Mouse (Mus musculus): Measurements from ENCODE around the gene Chchd4. TPM values are rescaled to one million over a fixed set of nuclear protein-coding genes. Genes with fewer than 3 reads are reported as not detected.
"Not testable (repeated sequence)": the region's sequence is repeated elsewhere in the genome, so short reads cannot be mapped to it uniquely, and the experiment has no call there.

Gene Chchd4
- polyA plus RNA-seq, 1 experiment from 2014 or later, result 37.7 TPM

DNA sequence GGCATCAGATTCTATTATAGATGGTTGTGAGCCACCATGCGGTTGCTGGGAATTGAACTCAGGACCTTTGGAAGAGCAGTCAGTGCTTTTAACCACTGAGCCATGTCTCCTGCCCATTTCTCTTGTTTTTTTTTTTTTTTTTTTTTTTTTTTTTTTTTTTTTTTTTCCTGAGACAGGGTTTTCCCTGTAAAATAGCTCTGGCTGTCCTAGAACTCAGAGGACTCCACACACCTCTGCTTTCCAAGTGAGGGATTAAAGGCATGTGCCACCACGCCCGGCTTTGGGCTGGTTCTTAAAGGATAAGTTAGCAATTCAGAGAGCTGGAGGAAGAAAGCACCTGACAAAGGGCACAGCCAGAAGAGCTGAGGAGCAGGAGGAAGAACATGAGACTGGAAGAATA, 1.9 kb downstream of the Chchd4 start:
- Histone ChIP-seq H3K4me1 (replicated peaks) (peaks cover 30% of the 10 kb centered on the region), H3K4me2 (peak overlapping the region; percentile 62; the same call in 1 of the 2 replicates), H3K36me3 (peaks cover 13% of the 10 kb centered on the region)
- H3K27me3 ChIP-seq; H3K9ac ChIP-seq; H3K27ac ChIP-seq (replicated peaks); ATAC-seq (ENCODE audit: low FRiP score, low read depth); H3K4me3 ChIP-seq; H3K9me3 ChIP-seq: not testable (repeated sequence)
- WGBS, result 94% methylated on average over 3 of the region's 3 CpGs

DNA sequence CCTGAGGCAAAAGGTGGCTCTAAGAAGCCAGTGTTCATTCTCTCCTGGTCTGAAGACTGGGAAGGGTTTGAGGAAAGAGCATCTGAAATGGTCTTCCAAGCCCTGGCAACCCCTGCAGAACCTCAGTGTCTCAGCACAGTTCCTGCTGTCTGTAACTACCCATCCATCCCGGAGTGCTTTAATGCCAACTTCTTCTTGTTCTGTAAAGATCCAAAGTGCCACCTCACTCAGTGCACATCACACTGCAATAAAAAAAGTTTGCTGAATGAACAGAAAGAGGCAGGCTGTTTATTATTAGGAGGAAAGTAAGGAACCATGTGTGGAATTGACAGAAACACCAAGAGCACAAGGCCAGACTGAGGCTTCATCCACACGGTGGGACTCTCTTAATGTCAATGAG, 2.6 kb downstream of the Chchd4 start:
- ATAC-seq (ENCODE audit: low FRiP score, low read depth), result no peak
- WGBS, result 84% methylated on average over 2 of the region's 2 CpGs
- no peak overlapping the region for H3K4me3 ChIP-seq

DNA sequence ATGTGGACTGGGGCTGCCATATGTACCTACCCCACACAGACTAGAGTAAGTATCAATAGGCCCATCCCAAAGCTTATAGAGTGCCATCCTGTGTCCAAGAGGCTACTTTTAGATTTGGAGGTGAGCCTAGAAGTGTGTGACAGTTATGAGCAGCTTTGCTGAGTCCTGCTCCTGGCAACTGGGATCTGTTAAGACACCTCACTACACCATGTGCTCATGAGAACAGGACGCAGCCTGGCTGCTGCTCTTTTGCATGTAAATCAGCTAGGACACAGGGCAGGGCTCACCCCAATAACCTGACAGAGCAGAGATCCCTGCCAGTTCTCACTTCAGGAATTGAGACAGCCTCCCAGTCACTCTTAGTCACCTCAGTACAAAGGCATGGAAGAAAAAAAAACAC, 6.2 kb downstream of the Chchd4 start:
- 71% methylated on average over 1 of the region's 1 CpGs for WGBS
- no peak overlapping the region for H3K27ac ChIP-seq (replicated peaks)
- H3K27me3 ChIP-seq, result no peaks in the 10 kb centered on the region
- H3K4me2 ChIP-seq, result no peak overlapping the region
- H3K4me1 ChIP-seq (replicated peaks), result peaks cover 12% of the 10 kb centered on the region
- no peak for ATAC-seq (ENCODE audit: low FRiP score, low read depth)
- H3K36me3 ChIP-seq, result peaks cover 47% of the 10 kb centered on the region
- H3K9ac ChIP-seq, result no peak overlapping the region
- H3K4me3 ChIP-seq, result no peak overlapping the region
- H3K9me3 ChIP-seq, result no peaks in the 10 kb centered on the region

More for the DNA sequence above, 2.6 kb downstream of the Chchd4 start:
- Histone ChIP-seq H3K9me3 (no peaks in the 10 kb centered on the region), H3K4me1 (replicated peaks) (peaks cover 30% of the 10 kb centered on the region), H3K27me3 (no peaks in the 10 kb centered on the region), H3K27ac (replicated peaks) (no peak overlapping the region), H3K36me3 (peaks cover 18% of the 10 kb centered on the region), H3K4me2 (no peak overlapping the region), H3K9ac (no peak overlapping the region)

DNA sequence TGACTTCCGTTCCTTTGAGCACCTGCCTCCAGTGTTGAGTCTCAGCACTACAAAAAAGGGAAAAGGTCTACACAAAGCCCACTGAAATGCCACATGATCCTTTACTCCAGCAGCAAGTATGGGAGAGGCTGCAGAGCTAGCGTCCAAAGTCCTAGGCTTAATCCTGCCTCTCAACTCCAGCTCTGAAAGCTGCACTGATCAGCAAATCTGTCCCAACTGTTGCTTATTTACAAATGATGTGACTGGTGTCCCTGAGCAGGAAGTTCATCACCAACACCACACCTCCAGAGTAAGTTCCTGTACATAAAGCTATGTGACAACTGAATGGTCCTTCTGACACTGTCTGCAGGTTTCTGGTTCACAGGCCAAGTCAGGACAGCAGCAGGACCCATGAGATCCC, 7.6 kb downstream of the Chchd4 start:
- no peak overlapping the region for H3K4me3 ChIP-seq
- WGBS, result 97% methylated on average over 2 of the region's 2 CpGs
- H3K27ac ChIP-seq (replicated peaks), result no peak overlapping the region
- H3K4me2 ChIP-seq, result no peak overlapping the region
- ATAC-seq (ENCODE audit: low FRiP score, low read depth), result no peak
- H3K9ac ChIP-seq, result no peak overlapping the region
- peaks cover 47% of the 10 kb centered on the region for H3K36me3 ChIP-seq
- no peaks in the 10 kb centered on the region for H3K9me3 ChIP-seq
- H3K4me1 ChIP-seq (replicated peaks), result 0 out of 2 replicates have a peak, but pooled peaks cover 5% of the 10 kb centered on the region
- no peaks in the 10 kb centered on the region for H3K27me3 ChIP-seq

DNA sequence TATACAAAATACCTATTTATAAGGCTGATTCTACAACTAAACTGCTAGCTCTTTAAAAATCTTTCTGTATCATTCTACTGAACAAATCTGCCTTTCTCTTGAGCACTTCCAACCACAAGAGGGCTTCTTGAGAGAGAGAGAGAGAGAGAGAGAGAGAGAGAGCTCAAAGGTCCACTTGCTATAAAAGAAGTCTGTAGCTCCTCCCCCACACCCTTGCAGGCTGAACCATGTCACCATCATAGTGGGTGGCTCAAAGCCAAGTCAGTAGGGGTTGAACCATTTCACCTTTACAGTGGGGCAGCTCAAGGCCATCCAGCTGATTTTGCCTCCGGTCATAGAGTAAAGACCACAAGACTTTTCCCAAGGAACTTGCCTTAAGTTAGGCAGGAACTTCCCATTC, 13.9 kb downstream of the Chchd4 start:
- Histone ChIP-seq H3K9me3 (no peaks in the 10 kb centered on the region), H3K4me1 (replicated peaks) (no peaks in the 10 kb centered on the region), H3K4me2 (no peak overlapping the region), H3K36me3 (peaks cover 17% of the 10 kb centered on the region), H3K9ac (no peak overlapping the region), H3K27me3 (no peaks in the 10 kb centered on the region), H3K27ac (replicated peaks) (no peak overlapping the region), H3K4me3 (no peak overlapping the region)
- 86% methylated on average over 1 of the region's 1 CpGs for WGBS
- no peak for ATAC-seq (ENCODE audit: low FRiP score, low read depth)

DNA sequence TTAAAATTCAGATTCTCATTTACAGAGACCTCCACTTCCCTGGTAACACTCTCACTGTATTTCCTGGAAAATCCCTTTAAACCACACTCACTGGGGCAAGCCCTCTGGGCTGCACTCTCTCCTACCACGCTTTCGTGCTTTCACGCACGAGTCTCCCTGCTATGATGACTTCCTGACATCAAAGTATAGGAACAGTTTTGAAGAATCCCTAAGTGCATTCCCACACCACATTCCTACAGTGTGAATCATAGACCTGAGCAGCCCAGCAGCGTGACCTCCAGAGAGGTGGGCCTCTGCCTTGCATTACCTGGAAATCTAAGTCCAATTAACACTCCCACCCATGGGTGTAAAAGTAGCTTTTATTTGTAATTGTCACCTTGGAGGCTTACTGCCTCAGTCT, 18.8 kb downstream of the Chchd4 start:
- ATAC-seq (ENCODE audit: low FRiP score, low read depth), result no peak
- Histone ChIP-seq H3K36me3 (no peaks in the 10 kb centered on the region), H3K4me3 (no peak overlapping the region), H3K4me1 (replicated peaks) (no peaks in the 10 kb centered on the region), H3K27ac (replicated peaks) (no peak overlapping the region), H3K9ac (no peak overlapping the region), H3K27me3 (no peaks in the 10 kb centered on the region), H3K4me2 (no peak overlapping the region), H3K9me3 (no peaks in the 10 kb centered on the region)
- 74% methylated on average over 5 of the region's 5 CpGs for whole genome bisulfite sequencing

DNA sequence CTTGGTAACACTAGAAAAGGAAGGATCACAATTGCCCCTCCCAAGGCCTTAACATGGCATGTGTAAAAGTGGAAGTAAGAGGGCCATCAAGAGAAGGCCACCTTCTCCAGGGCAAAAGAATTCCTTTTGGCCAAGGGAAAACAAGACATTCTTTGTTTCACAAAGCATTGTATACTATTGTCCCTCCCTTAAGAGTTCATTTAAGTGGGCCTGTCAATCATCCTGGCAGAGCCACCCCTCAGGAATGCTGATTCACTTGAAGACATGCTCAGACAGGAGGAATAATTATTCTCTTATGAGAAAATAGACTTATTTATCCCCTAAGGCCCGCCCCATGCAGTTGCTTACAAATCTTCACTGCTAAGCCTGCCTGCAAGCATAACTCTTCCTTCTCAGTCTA, 21.3 kb downstream of the Chchd4 start:
- ATAC-seq (ENCODE audit: low FRiP score, low read depth), result no peak
- no peak overlapping the region for H3K27ac ChIP-seq (replicated peaks)
- WGBS, result 53% methylated on average over 1 of the region's 1 CpGs
- H3K27me3 ChIP-seq, result 0 out of 2 replicates have a peak, but pooled peaks cover 2% of the 10 kb centered on the region
- no peaks in the 10 kb centered on the region for H3K9me3 ChIP-seq
- no peak overlapping the region for H3K4me3 ChIP-seq
- no peak overlapping the region for H3K4me2 ChIP-seq
- no peaks in the 10 kb centered on the region for H3K4me1 ChIP-seq (replicated peaks)
- no peaks in the 10 kb centered on the region for H3K36me3 ChIP-seq
- no peak overlapping the region for H3K9ac ChIP-seq

DNA sequence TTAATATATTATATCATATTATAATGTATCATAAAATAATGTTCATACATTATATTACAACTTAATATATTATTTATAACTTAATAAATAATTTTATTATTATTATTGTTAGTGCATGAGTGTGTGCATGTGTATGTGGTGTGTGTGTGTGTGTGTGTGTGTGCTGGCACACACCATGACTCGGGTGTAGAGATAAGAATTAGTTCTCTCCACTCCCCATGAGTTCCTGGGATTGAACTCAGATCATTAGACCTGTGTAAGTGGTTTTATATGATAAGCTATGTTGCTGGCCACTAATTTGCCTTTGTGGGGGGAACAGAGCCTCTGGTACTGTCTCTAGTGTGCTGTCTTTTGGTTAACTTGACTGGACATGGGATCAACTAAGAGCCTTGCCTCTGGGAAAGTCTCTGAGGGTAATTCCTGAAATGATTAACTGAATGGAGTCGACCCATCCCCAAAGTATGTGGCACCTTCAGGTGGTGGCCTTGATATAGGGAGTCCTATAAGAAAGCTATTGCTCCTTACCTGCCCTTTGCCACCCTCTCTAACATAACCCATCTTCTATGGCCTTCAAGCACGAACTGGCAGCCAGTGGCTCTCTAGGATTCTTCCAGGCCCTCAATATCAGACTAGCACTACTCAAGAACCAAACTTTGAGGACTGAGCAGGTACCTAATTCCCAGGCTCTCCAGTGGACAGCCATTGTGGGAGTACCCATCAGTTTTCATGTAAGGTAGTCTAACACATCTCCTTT, 23.7 kb downstream of the Chchd4 start:
- H3K9ac ChIP-seq, result no peak overlapping the region
- ATAC-seq (ENCODE audit: low FRiP score, low read depth), result no peak
- no peaks in the 10 kb centered on the region for H3K4me1 ChIP-seq (replicated peaks)
- H3K27ac ChIP-seq (replicated peaks), result no peak overlapping the region
- no peaks in the 10 kb centered on the region for H3K9me3 ChIP-seq
- no peak overlapping the region for H3K4me2 ChIP-seq
- H3K27me3 ChIP-seq, result 0 out of 2 replicates have a peak, but pooled peaks cover 2% of the 10 kb centered on the region
- H3K36me3 ChIP-seq, result no peaks in the 10 kb centered on the region
- no peak overlapping the region for H3K4me3 ChIP-seq
- WGBS, result 61% methylated on average over 3 of the region's 3 CpGs

DNA sequence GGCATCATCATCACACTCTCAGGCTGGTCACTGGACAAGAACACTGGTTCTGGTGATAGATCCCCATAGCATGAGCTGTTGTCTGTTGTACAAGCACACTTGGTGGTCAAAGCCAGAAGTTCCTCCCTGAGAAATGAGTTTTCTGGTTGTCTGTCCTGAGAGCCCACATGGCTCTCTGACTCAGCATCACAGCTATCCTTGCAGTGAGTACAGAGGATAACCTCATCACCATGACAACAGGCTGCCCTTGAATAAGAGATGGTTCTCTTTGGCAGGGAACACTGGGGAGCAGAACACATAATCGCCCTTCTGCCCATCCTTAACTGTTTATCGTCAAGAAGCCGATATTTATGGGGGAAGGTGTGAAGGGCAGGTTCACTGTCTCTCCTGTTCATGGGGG, 28.0 kb downstream of the Chchd4 start:
- Histone ChIP-seq H3K27ac (replicated peaks) (no peak overlapping the region), H3K9ac (no peak overlapping the region), H3K4me2 (no peak overlapping the region), H3K27me3 (0 out of 2 replicates have a peak, but pooled peaks cover 2% of the 10 kb centered on the region), H3K36me3 (no peaks in the 10 kb centered on the region), H3K4me3 (no peak overlapping the region), H3K4me1 (replicated peaks) (peaks cover 8% of the 10 kb centered on the region), H3K9me3 (no peaks in the 10 kb centered on the region)
- no peak for ATAC-seq (ENCODE audit: low FRiP score, low read depth)
- WGBS, result 71% methylated on average over 3 of the region's 3 CpGs

DNA sequence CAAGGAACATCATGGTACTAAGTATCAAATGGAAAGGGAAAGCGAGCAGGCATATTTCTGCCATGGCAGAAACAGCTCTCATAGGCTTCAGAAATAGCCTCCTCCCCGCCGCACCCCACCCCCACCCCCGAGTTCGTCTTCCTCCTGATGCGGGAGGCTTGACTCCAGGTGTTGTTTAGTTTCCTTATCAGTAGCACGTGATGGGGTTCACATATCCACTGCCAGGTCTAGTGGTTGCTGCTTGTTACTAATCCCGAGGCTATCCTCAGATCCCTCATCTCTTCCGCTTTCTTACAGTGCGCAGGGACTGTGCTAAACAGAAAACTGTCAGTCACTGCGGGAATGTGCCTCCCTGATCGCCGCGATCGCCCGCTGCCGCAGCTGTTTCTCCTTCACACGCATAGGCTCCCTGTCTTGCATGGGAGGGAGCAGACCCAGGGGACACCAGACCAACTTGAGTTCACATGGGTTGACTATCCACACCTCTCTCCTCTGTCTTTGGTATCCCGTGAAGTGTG, 32.1 kb downstream of the Chchd4 start:
- Histone ChIP-seq H3K9me3 (no peaks in the 10 kb centered on the region), H3K4me3 (peak overlapping the region; percentile 59), H3K9ac (peak overlapping the region; percentile 58), H3K36me3 (no peaks in the 10 kb centered on the region), H3K4me2 (peak overlapping the region; percentile 90), H3K27me3 (peaks cover 9% of the 10 kb centered on the region; the same call in 1 of the 2 replicates), H3K27ac (replicated peaks) (peak overlapping the region; percentile 84), H3K4me1 (replicated peaks) (peaks cover 8% of the 10 kb centered on the region)
- WGBS, result 3% methylated on average over 19 of the region's 19 CpGs
- peak; percentile 67 for ATAC-seq (ENCODE audit: low FRiP score, low read depth)

DNA sequence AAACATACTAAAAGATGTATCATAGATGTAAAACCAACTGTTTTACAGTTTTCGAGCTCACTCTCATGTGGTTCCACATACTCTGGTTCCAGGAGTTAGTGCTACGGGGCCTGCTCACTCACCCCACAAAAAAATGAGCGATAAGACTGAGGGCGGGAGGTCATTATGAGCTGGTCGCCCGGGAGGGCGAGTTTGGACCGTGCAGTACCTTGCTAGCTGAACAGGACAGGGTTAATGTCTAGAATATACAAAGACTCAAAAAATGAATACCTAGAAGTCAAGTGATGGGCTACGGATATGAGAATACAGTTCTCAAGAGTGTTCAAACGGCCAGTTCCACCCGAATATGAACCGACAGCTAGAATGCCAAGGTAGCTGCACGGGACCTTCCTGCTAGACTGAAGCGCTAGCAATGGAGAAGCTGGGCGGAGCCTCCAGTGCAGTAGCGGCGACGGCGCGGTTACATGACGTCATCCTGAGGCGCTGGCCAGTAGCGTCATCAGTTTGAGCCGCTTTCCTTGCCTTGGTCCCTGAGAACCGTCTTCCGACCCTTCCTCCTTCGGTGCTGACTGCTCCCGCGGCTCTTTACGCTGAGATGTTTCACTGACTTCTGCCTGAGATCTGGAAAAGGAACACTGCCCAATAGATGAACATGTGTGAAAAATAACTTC, 32.7 kb downstream of the Chchd4 start:
- Histone ChIP-seq H3K27ac (replicated peaks) (peak overlapping the region; percentile 84), H3K9ac (peak overlapping the region; percentile 58), H3K4me2 (peak overlapping the region; percentile 90), H3K27me3 (peaks cover 12% of the 10 kb centered on the region; the same call in 1 of the 2 replicates), H3K4me3 (peak overlapping the region; percentile 59), H3K9me3 (no peaks in the 10 kb centered on the region), H3K4me1 (replicated peaks) (peaks cover 8% of the 10 kb centered on the region), H3K36me3 (no peaks in the 10 kb centered on the region)
- WGBS, result 2% methylated on average over 30 of the region's 30 CpGs
- peak; percentile 95 for ATAC-seq (ENCODE audit: low FRiP score, low read depth)

DNA sequence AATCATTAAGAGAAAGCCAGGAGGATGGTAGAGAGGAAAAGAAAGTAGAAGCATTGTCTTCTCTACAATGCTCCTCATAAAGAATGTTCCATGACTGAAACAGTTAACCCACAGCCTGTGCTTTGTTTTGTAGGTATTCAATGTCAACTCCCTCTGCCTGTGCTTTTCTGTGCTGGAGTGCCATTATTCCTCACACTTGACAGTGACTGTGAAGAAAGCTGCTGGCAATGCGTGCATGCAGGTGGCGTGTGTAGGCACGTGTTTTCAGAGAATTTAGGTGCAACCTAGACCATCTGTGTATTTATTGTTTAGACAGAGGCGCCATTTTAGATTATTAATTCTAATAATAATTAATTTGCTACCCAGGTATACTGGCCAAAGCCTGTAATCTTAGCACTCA, 49.2 kb downstream of the Chchd4 start:
- 34% methylated on average over 4 of the region's 4 CpGs for WGBS
- Histone ChIP-seq H3K4me3 (no peak overlapping the region), H3K4me2 (no peak overlapping the region), H3K27me3 (peaks cover 8% of the 10 kb centered on the region; the same call in 1 of the 2 replicates), H3K9me3 (no peaks in the 10 kb centered on the region), H3K9ac (no peak overlapping the region), H3K4me1 (replicated peaks) (no peaks in the 10 kb centered on the region), H3K36me3 (no peaks in the 10 kb centered on the region), H3K27ac (replicated peaks) (no peak overlapping the region)
- no peak for ATAC-seq (ENCODE audit: low FRiP score, low read depth)
